Mouse (Mus musculus) heart, adult 8-10 months (tissue): ENCODE data around the gene Zfp592. TPM values are rescaled to one million over a fixed set of nuclear protein-coding genes. Genes with fewer than 3 reads are reported as not detected.
"Not testable (repeated sequence)": the region's sequence is repeated elsewhere in the genome, so short reads cannot be mapped to it uniquely, and the experiment has no call there.

Source experiments
- DNase-seq: peaks from one replicate; pipeline ENCODE4 v3.0.0; 2022; ENCODE audit warnings: low spot score
- total RNA-seq, 4 experiments: library from RNA; stranded (reverse); gene quantifications; 2 replicates each; pipeline ENCODE4 v1.2.4; 2022

Gene Zfp592
- 10 to 100 TPM; 13.5 to 18.1 (median 16.3) TPM for total RNA-seq

GRCm38 (mm10) chr7:80992980-80993833 is at the start of gene Zfp592:
Gene Zfp592, plus strand, starts transcription at chr7:80993681.
- peak; percentile 79 for DNase-seq

- peak; percentile 92 for DNase-seq
Observed at GRCm38 (mm10) chr7:80947445-80948350, 45.8 kb upstream of the Zfp592 start, which contains the start of gene Sec11a. Gene Sec11a, minus strand, starts transcription at chr7:80947780.

- DNase-seq, result no peak
Observed at GRCm38 (mm10) chr7:80951461-80951860, 42.0 kb upstream of the Zfp592 start.

- no peak for DNase-seq
Observed at GRCm38 (mm10) chr7:80952140-80952539, 41.3 kb upstream of the Zfp592 start.

GRCm38 (mm10) chr7:80954251-80954650 is 39.2 kb upstream of the Zfp592 start:
- no peak for DNase-seq

GRCm38 (mm10) chr7:80956891-80957290 is 36.6 kb upstream of the Zfp592 start:
- no peak for DNase-seq

- DNase-seq, result no peak
Observed at GRCm38 (mm10) chr7:80959003-80959402, 34.5 kb upstream of the Zfp592 start.

GRCm38 (mm10) chr7:80962799-80963198 is 30.7 kb upstream of the Zfp592 start:
- DNase-seq, result no peak

- no peak for DNase-seq
Observed at GRCm38 (mm10) chr7:80970913-80971312, 22.6 kb upstream of the Zfp592 start.

GRCm38 (mm10) chr7:80971419-80971818 is 22.1 kb upstream of the Zfp592 start:
- DNase-seq, result no peak

GRCm38 (mm10) chr7:80972082-80972481 is 21.4 kb upstream of the Zfp592 start:
- DNase-seq, result no peak

GRCm38 (mm10) chr7:80972920-80973637 is 20.4 kb upstream of the Zfp592 start:
- not testable (repeated sequence) for DNase-seq

- DNase-seq, result not testable (repeated sequence)
Observed at GRCm38 (mm10) chr7:80973638-80974015, 19.9 kb upstream of the Zfp592 start.

- no peak for DNase-seq
Observed at GRCm38 (mm10) chr7:80980566-80980965, 12.9 kb upstream of the Zfp592 start.

- DNase-seq, result no peak
Observed at GRCm38 (mm10) chr7:80986458-80987187, 6.9 kb upstream of the Zfp592 start.

GRCm38 (mm10) chr7:80987805-80988625 is 5.5 kb upstream of the Zfp592 start:
- DNase-seq, result no peak

GRCm38 (mm10) chr7:80990276-80990675 is 3.2 kb upstream of the Zfp592 start:
- no peak for DNase-seq

GRCm38 (mm10) chr7:80991589-80991988 is 1.9 kb upstream of the Zfp592 start:
- DNase-seq, result no peak

GRCm38 (mm10) chr7:80992063-80992462 is 1.4 kb upstream of the Zfp592 start:
- no peak for DNase-seq

- peak; percentile 23 for DNase-seq
Observed at GRCm38 (mm10) chr7:80992631-80992979, 876 bp upstream of the Zfp592 start.
